Mouse (Mus musculus) liver, postnatal 0 days (tissue): ENCODE measurements at regions not wholly inside any gene's neighbourhood (a gene's known extent, or its start where the extent isn't known, plus 50 kb on each side); places are given as distances from the start of the nearest gene placed in this dataset.

Source experiments
- CTCF ChIP-seq: sonication (generic); IDR thresholded peaks from 2 replicates; pipeline ENCODE4 v1.5.1; 2016; ENCODE audit warnings: antibody characterized with exemption, low read depth
- EP300 ChIP-seq: IDR thresholded peaks from 2 replicates; pipeline ENCODE4 v1.6.1; 2016; ENCODE audit warnings: antibody characterized with exemption, low read depth, mild to moderate bottlenecking

DNA sequence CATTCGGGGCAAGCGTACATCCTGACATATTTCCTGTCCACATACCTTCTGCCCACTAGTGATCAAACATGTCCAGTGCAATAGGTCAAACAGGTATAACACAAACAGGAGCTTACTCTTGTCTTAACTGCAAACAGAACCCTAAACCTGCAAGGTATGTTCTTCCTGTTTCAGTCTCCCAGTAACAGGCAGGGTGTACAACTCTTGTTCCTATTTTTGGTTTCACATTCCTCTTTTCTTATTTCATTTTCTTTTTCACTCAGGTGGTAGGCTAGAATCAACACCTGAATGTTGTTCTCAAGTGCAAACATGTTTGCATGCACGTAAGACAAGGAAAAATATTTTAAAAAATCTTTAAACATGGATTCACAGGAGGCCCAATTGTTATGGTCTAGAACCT lies 67.7 kb upstream of the Gnaq start:
- TF ChIP-seq EP300 (no peak), CTCF (no peak)
